Mouse (Mus musculus): ENCODE measurements around the gene Scamp1.

DNA sequence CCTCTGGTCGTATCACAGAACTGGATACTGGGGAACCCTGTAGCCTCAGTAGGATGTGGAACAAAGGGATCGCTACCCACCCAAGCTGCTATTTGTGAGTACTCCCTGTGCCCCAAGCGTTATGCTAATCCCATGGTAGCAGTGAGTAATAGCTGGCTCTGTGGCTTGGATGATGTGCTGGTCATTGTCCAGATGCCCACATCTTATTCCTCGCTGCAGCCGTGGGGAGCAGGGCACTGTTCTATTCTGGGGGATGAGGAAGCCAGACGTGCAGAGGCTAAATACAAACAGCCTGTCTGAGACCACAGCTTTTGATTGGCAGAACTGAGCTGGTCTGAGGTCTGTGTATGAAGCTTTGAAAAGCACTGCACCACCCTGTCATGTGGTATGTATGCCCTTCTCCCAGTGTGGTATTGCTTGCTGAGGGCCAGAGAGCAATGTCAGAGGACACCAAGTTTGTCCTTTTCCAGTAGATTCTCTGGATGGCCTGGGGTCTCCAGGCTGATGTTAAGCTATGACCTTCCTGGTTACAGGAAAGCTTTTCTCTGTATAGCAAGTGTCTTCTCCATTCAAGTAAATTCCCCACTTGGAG lies 116.2 kb downstream of the Scamp1 start:
- TF ChIP-seq CTCF (IDR thresholded peaks at IDR 0.05; ENCODE audit: insufficient read depth, low read depth, low read length), result no peak
- TF ChIP-seq POLR2A (IDR thresholded peaks at IDR 0.05; ENCODE audit: insufficient read depth, low read depth, low read length), result no peak

Measured in olfactory bulb, adult 2 months (tissue).